Comparison of ENCODE assay signal across 14 mouse cellular contexts in the genomic region with DNA sequence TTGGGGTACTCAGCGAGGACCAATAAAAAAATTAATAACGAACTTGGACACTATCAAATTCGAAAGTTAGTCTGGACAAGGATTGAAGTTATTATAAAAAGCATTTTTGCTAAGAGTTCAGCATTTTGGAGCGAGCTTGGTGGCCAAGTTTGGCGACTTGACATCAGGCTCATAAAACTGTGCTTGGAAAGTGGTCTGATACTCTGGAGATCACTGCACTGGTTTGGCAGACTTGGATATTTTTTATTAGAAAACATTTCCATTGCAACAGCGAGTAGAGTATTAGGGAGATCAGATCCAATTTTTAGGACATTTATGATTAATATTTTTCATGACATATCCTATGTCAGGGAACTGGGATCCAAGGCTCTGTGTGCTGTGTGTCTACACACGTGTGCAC.
"Had no signal": no experiment of that assay in that cellular context is flagged by ENCODE, and none has a peak within 500 bp of the region (broad histone marks: within the 10 kb centered on the region; RNA-seq: fewer than 3 reads in every experiment).

No protein-coding gene starts in this region.

- H3K36me3 ChIP-seq: liver, embryonic 13.5 days; lung, embryonic 15.5 days; midbrain, embryonic 10.5 days; neural tube, embryonic 12.5 days had no signal

- DNase-seq: kidney, adult 9 months; kidney, postnatal 25 days; left cerebral cortex, postnatal 4 days; liver; liver, embryonic 13.5 days; liver, postnatal 0 days; lung, postnatal 14 days; midbrain, embryonic 14.5 days; right cerebral cortex, postnatal 4 days had no signal

- H3K27me3 ChIP-seq: liver, embryonic 13.5 days; lung, embryonic 15.5 days; neural tube, embryonic 12.5 days had no signal

- H3K4me3 ChIP-seq: layer of hippocampus, adult 2 months; liver, embryonic 13.5 days; lung, embryonic 15.5 days; midbrain, embryonic 10.5 days; neural tube, embryonic 12.5 days had no signal

- ATAC-seq: intestine, embryonic 16.5 days; liver, postnatal 0 days had no signal

- H3K4me2 ChIP-seq: liver, embryonic 13.5 days; lung, embryonic 15.5 days; neural tube, embryonic 12.5 days had no signal

- H3K4me1 ChIP-seq: liver, embryonic 13.5 days; lung, embryonic 15.5 days; midbrain, embryonic 10.5 days; neural tube, embryonic 12.5 days had no signal

- H3K27ac ChIP-seq: layer of hippocampus, adult 2 months; liver, embryonic 13.5 days; lung, embryonic 15.5 days; midbrain, embryonic 10.5 days; neural tube, embryonic 12.5 days had no signal

- H3K9ac ChIP-seq: liver, embryonic 13.5 days; liver, postnatal 0 days; lung, embryonic 15.5 days; neural tube, embryonic 12.5 days had no signal

- H3K9me3 ChIP-seq: liver, embryonic 13.5 days; lung, embryonic 15.5 days; midbrain, embryonic 10.5 days; neural tube, embryonic 12.5 days had no signal
